Mouse (Mus musculus) inflammation-experienced regulatory T-cells, adult 6 months (primary cell): ENCODE data around the gene Mylpf. TPM values are rescaled to one million over a fixed set of nuclear protein-coding genes. Genes with fewer than 3 reads are reported as not detected.

Experiments used
- ATAC-seq: one replicate; pipeline ENCODE4 v1.8.0; 2017
- polyA plus RNA-seq, 3 experiments: library from polyadenylated mRNA; unstranded; fragments of 100-300 nt; shearing (Covaris generic); gene quantifications; one replicate each; pipeline ENCODE4 v1.2.1; 2017

The Mylpf gene
- polyA plus RNA-seq, 3 experiments from 2014 or later = 23.0 to 25.8 (median 23.4) TPM

DNA sequence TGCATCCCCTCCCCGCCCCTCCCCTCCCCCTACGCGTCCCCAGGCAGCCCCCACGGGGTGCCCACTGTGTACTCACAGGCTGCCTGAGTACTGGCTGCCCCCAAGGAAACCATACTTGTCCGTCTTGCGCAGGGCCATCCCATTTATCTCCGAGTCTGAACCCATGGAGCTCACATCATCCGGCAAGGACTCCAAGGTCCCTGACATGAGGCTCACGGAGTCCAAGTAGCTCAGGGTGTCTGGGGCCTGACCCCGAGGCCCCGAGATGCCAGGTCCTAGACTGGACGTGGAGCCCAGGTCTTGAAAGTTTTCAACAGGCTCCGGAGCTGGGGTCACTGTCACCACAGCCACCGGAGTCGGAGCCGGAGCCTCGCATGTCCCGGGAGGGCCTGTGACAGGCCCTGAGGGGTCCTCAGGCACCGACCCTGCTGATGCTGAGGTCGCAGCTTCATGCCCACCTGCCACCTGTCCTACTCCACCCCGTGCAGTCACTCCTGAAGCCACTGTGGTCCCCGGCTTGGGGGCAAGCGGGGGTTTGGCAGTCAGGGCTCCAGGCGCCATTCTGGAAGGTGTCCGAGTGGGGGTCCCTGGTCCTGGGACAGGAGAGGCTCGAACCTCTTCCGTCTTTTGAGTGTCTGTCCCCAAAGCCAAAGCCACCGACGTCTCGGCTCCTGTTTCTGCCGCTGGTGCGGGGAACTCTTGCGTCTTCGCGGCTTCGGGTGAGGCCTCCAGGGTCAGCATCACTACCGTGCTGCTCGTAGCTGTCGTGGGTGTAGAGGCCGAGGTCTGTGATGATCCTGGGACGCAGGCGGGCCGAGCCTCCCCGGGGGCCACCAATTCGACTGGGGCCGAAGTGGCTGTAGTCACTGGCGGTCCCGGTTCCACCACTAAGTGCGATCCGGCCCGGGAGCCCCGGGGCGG, 1.1 kb upstream of the Mylpf start:
- ATAC-seq = no peak

DNA sequence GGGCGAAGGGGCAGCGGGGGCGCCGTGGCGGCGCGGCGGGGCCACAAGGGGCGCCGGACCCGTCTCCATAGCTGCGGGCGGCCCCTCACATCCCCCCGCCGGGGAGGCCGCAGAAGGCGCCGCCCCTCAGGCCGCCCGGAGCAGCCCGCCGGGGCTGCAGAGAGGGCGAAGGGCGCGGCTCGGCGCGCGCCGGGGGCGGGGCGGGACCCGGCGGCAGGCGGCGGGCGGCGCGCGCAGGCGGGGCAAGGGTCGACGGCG, 466 bp upstream of the Mylpf start, which contains the start of gene Tbc1d10b:
Gene Tbc1d10b, minus strand, starts transcription at position 174 of the 258 bp plus-strand sequence.
- ATAC-seq = no peak

DNA sequence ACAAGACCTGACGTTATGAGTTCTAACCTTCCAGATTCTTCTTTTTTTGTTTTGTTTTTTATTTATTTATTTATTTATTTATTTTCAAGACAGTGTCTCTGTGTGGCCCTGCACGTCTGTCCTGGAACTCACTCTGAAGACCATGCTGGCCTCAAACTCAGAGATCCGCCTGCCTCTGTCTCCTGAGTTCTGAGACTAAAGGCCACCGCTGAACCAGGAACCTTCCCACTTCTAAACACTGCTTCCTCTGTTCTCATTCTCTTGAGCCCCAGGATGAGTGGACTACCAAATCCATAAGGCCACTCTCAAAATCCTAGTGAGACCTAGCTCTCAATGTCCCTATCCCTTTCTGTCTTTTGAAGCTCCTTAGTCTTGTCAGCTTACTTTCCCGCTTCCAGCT, 1.2 kb downstream of the Mylpf start:
- ATAC-seq = no peak

DNA sequence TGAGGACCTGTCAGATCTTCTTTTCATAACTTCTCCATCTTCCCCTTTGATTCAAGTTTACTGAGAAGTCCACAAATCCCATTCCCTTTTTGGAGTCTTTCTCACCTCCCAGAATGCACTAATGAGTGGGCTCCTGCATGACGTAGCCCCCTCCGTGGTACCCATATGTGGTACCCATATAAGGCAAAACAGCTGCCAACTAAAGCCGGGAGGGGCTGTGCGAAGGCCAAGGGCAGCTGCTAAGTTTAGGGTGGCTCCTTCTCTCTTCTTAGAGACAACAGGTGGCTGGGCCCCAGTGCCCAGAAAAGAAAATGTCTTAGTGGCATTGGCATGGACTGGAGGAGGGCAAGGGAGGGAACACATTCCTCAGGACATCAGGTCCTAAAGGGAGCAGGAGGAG, 1.6 kb downstream of the Mylpf start:
- no peak for ATAC-seq

DNA sequence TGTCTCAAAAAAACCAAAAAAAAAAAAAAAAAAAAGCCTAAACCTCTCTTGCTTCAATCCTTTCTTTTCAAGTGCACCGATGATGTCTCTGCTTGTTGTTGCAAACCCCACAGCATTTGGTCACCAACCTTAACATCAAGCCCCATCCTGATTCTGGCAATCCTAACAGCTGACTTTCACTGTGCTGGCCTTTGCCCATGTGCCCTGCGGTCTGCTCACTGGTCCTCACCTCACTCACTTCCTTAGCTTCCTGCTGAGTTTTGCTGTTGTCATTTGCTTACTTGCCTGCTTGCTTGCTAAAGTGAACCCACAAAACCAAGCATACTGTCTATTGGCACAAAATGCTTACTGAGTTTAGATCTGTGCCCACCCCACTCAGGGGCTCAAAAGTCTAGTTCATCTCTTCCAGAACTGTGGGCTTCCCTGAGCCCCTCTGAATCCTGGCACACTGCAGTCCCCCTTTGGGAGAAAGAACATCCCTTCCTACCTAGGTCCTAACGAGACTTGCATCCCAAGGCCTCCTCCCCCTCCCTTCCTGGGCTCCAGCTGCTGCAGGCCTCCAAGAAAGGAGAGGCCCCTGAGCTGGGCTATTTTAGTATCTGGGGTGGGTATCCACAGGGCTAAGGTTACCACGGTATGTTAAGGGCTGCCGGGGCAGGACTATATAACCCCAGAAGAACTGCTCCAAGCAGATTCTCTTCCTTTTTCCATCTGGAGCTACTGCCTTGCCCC, 2.5 kb downstream of the Mylpf start:
- no peak for ATAC-seq

DNA sequence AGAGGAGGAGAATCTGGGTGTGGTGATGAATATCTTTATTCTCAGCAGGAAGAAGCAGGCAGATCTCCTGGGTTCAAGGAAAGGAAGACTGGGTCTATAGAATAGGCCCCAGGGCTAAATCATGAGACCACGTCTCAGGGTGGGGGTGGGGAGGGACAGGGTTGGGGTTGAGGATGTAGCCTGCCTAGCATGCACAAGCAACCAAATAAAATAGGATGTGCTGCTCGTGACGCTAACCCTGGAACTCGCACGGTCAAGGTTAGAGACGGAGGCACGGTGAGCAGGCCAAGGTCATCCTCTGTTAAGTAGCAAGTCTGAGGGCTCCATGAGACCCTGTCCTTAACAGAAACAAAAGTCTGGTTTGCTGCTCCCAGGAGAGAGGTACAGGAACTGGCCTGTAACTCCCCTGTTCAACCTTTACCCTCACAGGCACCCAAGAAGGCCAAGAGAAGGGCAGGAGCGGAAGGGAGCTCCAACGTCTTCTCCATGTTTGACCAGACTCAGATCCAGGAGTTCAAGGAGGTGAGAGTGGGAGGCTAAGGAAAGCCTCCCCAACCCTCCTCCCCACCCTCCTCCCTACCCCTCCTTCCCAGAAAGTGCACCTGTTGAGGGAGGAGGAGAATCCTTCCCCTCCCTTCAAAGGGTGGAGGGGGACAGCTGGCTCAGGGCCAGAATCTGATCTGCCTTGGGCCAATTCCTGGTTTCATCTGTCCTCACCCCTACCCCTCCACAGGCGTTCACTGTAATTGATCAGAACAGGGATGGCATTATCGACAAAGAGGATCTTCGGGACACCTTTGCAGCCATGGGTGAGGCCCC, 4.0 kb downstream of the Mylpf start:
- ATAC-seq = no peak

DNA sequence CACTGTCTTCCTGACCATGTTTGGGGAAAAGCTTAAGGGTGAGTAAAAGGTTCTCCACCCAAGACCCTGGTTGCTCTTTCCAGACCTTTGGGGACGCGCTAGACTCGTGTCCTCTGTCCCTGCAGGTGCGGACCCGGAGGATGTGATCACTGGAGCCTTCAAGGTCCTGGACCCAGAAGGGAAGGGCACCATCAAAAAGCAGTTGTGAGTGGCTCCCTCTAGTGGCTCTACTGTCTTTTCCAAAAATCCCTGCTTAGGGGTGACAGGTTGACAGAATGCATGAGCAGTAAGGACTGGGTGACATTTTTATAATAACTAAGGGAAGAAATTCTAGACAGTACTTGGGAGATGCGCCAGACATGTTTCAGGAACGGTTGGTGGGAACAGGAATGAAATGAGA, 4.8 kb downstream of the Mylpf start:
- ATAC-seq = no peak

DNA sequence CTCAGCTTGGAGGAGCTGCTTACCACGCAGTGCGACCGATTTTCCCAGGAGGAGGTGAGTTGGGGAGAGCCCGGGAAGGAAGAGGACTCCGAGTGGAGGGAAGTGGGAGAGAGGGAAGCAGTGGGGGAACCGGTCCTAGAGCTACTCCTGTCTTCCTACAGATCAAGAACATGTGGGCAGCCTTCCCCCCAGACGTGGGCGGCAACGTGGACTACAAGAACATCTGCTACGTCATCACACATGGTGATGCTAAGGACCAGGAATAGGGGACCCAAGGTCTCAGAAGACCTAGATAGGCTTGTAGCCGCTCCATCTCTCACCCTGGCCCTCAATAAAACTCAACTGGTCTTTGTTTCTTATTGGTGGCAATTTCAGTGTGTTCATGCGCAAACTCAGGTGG, 5.2 kb downstream of the Mylpf start:
- ATAC-seq = no peak

DNA sequence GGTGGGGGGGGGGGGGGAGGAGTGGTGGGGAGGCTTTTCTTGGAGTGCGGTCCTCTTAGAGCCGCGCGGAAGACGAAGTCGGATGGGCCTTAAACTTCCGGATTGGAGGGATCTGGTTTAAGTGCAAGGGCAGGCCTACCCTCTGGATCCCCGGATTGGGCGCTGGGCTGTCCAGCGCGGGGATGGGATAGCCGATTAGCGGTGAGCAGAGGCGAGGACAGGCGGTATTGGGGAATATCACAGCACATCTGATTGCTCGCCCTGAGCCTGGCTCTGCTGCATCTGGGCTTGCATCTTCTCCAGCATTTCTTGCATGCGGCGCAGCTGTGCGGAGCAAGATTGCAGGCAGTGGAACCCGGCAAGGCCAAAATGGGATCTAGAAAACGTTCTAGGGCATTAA, 5.8 kb downstream of the Mylpf start:
- no peak for ATAC-seq

DNA sequence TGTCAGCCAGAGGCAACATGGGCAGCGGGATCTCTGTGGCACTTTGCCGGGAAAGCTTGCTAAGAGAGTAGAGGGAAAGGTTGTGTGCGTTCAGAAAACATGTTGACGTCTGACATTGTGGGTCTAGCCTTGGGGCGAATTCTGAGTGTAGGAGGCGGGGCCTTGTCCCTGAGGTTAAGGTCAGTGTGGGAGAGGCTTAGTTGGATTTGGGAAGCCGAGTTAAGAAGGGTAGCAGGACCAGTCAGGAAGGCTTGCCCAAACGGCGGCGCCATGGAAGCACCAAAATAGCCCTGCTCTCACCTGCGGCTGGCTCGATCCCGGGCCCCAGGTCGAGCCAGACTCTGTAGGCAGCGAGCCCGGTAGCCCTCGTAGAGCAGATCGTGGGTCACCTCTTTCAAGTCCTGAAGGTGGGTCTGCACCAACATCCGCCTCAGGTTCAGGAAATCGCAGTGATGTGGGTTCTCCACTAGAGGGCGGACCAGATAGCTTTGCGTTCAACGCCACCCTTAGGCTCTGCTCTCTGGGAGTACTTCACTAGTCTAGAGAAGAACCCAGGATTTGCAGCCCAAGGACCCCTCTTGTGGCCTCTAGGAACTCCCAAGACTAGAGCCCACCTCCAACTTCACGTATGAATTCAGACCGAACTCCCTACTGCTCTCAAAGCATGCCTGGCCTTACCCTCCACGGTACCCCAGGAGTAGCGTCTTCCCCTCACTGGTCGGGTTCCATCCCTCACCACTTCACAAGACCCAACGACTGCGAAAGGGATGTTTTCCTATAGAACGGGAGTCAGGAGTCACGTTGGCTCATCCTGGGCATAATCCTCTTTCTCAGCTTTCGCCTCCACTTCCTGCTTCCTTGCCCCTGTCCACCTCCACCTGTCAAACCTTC, 6.5 kb downstream of the Mylpf start:
- ATAC-seq = peak; percentile 58

DNA sequence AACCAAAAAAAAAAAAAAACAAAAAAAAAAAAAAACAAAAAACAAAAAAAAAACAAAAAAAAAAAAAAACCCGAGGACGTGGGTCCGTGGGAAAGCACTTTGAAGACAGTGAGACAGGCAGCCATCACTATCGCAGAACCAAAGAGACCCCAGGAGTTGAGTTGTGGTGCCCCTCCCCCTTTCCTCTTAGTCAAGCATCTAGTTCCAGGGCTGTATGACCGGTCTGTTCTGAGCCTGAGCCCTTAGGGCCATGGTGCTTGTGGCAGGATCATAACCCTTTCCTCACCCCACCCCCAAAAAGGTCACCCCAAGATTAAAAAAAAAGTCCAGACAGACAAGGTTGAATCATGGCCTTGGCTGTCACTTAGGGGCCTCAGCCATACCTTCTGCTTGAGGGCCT, 7.6 kb downstream of the Mylpf start:
- ATAC-seq = no peak

DNA sequence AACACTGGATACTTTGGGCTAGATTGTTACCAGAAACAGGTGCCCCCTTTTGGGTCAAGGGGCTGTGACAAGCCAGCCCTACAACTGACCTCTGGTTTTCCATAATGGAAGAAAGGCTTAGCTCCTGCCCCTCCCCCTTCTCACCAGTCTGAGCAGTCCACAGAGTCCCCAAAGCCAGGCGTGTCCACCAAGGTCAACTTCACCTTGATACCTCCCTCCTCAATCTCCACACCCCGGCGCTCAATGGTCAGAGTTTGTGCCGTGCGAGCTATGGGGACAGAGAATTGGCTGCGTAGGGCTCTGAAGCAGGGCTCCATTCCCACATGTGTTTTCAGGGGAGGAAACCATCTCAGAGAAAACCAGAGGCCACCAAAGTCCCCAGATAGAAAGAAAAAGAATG, 8.8 kb downstream of the Mylpf start:
- no peak for ATAC-seq

DNA sequence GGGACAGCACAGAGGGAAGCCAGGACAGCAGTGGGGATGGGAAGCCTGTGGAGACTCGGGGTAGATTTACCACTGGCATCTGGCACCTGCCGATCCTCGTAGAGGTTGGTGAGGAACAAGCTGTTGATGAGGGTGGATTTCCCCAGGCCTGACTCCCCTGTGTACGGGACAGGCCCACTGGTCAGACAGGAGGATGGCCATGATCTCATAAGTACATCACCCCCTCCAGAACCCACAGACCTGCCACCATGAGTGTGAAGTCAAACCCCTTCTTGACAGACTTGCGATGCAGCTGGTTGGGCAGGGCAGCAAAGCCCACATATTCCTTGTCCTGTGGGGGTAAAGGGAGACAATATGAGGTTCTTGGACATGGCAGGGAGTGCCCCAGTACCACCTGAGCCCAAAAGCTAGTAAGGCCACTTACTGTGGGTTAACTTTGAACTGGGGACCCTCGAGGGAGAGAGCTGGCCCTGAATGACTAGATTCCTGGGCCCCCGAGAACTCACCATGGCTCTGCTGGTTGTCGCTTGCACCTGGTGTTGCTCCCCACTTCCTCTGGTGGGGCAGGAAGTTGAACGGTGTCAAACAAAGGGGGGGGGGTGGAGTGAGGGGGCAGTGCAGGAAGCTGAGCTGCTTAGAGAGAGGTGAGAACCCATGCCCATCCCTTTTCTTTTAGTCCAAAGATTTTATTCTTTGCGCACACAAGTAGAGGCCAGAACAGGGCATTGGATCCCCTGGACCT, 9.4 kb downstream of the Mylpf start:
- peak; percentile 77 for ATAC-seq

DNA sequence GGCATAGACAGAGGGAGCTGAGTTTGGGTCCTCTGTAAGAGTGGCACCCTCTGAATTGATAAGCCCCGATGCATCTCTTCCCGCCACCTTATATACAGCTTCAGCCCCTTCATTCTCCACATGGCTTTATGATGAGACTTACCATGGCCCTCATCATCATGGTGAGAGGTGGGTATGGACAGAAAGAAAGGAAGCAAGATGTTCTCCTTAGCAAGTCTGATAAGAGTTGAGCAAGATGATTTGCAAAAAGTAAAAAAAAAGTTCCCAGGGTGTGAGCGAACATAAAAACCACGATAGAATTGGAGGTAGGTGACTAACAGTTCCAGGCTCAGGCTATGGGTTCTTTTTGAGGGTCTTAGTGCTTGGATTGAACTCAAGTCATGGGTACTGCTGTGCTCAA, 10.0 kb downstream of the Mylpf start:
- peak; percentile 4 for ATAC-seq

DNA sequence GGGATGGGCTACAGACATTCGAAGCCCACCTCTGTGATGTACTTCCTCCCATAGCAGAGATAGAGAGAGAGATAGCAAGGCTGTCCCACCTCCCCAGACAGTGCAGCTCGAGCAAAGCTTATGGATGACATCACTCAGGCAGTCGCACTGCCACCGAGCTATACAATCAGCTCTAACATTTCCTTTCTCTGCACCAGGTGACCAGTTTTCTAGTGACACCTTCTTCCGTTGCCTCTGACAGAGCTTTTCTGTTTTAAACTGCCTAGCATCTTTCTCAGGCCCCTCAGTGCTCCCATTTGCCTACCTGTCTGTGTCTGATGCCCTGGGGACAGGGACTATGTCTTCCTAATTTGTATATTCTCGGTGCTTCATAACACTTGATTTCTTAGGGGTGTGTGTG, 11.8 kb downstream of the Mylpf start:
- ATAC-seq = peak; percentile 86

DNA sequence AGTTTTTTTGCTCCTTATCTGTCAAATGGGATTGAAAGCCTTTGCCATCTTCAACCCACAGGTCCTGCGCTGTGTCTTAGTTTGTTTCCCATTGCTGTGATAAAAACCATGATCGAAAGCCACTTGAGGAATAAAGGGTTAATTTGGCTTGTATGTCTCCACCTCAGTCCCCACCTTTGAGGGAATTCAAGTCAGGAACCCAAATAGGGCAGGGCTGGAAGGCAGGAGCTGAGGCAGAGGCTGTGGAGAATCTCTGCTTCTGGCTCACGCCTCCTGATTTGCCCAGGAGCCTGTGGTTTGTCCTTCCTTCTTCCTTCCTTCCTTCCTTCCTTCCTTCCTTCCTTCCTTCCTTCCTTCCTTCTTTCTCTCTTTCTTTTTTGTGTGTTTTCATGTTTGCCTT, 14.4 kb downstream of the Mylpf start:
- ATAC-seq = no peak

DNA sequence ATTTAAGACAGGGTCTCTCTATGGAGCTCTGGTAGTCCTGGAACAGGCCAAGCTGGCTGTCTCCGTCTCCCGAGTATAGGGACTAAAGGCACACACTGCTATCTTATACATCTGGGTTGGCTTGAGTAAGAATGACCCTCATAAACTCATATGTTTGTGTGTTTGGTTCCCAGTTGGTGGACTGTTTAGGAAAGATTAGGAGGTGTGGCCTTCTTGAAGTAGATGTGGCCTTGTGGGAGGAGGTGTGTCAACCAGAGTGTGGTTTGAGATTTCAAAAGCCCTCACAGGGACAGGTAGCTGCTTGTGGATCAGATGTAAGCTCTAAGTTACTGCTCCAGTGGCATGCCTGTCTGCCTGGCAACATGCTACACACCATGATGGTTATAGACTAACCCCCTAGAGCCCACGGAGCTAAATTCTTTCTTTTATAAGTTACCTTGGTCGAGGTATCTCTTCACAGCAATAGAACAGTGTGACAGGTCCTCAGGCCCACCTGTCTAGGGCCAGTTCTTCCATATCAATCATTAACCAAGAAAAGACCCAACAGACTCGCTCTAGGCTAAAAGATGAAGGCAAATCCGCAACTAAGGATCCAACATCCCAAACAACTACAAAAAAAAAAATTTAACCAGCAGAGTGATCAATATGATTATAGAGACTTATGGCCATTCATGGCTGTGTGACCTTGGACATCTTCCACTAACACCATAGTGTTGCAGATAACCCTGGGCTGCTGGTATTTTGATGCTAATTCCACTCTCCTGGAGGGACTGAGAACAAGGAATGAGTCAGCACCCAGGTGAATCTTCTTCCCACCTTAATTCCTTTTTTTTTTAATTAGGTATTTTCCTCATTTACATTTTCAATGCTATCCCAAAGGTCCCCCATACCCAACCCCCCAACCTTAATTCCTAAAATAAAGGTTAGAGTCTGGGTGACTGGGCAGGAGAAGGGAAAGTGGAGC, 15.1 kb downstream of the Mylpf start:
- no peak for ATAC-seq

DNA sequence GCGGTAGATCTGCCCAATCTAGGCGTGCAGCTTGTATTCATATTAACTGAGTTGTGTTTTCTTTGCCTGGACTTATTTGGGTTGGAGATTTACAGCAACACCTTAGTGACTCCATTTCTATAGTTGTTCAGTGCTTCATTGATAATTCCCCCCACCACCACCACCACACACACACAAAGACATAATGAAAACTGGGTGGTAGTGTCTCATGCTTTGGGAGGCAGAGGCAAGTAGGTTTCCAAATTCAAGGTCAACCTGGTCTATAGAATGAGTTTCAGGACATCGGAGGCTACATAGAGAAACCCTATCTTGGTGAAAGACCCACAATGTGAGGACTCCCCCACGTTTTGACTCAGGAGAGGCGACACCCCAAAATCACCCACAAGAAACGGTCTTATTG, 15.9 kb downstream of the Mylpf start:
- no peak for ATAC-seq

DNA sequence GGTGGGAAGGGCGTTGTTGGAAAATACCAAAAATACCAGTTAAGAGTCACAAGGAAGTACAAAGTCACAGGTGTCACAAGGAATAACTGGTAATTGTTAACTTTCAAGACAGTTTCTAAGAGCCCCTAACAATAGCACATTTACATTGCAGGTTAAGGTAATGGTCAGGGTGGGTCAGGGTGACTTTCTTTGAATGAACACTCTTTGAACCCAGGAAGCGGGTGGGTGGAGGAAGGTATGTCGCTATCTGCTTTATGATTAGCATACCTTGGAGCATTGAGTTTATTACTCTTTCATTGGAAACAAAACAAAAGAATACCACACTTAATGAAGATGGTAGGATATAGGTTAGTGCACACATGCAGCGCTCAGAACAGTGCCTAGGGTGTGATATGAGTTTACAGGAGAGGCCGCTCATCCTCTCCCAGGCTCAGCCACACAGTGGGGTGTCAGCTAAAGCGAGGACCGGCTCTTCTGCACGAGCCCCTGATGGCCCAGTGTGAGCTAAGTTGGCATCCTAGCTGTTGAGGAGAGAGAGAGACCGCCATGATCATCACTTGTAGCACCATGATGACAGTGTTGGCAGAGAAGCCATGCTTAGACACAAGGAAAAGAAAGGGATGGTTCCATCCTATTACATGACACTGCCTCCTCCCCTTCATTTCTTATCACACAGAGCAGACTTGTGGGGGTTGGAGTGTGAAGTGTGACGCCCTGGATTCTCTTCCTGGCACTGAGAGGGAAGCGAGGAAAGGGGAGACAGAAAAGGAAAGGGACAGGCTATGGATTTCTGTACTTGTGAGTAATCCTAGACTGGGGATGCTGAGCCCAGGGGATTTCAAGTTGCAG, 16.7 kb downstream of the Mylpf start:
- ATAC-seq = no peak
